Mouse (Mus musculus) lung, postnatal 14 days (tissue): ENCODE results near the gene Mmp7.

ENCODE experiments used
- DNase-seq: peaks from one replicate; pipeline ENCODE4 v3.0.0; 2021

The Mmp7 gene

DNA sequence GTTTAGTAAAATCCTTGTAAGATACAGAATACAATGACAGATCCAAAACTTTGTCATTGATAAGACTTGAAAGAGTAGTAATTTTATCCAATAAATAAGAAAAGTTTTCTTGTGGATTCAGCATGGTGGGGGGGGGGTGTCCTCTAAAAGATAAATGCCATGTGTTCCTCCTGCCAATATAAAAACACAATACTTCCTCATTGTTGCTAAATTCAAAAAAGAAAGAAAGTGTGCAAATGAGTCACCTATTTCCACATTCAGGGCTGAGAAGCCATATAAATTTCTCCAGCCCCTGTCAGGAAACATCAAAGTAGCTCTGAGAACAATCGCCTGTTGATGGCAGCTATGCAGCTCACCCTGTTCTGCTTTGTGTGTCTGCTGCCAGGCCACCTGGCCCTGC lies at the start of gene Mmp7:
Gene Mmp7 (plus strand): TSS at position 301 of the 400 bp plus-strand sequence.
- DNase-seq, result no peak

DNA sequence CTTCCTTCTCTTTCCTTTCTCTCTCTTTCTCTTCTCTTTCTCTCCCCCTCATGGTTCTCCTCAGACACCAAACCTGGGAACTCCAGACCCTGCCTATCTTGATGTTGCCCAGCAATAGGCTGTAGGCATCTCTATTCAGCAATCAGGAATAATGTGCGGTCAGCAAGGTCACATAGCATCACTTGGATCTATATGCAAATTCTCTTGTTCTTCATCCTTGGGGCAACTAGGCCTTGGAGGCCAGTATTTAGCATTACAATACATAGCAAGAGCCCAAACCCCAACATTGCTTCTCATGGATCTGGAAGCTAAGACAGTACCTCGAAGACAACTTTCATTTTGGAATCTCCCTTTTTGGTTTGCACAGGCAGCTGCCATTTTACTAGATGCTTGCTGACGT lies 44.0 kb upstream of the Mmp7 start:
- DNase-seq, result no peak

DNA sequence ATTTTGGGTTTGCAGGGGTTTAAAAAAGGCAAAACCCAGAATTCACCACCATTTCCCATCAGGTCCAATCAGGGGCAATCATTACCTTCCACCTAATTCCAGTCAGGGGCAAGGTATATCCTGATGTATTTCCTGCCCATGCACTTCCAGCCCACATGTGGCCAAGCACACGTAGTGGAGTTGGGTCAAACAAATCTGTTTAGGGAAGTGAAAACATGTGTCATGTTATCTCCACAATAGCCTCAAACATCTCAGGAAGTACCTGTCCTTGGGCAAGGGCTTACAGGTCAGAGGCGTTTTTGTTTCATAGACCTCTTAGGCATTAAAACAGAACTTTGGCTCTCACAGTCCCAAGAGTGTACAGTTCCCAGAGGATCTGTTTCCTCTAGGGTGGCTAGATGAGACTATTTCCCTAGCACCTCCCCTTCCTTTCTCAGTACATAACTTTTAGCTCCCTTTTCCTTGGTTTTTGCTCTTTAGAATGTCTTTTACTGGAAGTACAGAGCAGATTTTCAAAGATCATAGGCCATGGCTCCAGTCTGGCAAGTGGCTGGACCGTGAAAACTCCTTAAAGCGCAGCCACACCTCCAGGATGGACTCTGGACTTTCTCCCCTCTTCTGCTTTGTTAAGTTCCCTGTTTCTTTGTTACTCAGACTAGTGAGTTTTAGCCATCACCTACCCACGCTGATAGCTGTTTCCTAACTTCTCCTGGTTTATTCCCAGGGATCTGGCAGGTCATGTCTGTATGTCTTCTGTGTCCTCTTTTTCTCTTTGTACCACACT lies 41.3 kb upstream of the Mmp7 start:
- DNase-seq, result no peak

DNA sequence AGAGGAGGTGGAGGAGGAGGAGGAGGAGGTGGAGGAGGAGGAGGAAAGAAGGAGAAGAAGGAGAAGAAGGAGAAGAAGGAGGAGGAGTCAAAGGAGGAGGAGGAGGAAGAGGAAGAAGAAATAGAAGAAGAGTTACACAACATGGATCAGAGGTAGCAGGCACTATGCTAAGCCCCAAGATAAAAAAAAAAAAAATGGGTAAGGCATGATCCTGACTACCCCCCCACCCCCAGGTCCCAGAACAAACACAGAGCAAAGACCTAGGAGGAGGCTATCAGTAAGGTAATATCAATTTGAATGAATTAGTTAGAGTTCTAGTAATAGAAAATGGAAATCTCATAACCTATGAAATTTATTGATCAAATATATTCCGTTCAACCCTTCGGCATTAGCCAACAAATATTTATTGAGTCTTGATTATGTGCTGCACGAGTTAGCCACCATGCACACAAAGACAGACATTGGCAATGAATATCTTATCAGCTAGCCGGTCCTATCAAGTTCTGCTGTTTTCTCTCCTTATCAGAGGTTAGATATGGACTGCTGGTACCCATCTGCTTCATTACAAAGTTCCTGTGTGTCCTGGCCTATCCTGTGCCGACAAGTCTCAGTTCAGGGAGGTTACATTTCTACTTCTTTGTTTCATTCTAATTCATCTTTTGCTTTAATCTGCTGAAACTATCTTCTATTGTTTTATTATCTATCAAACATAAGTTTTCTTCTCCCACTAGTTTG lies 39.4 kb upstream of the Mmp7 start:
- DNase-seq, result no peak

DNA sequence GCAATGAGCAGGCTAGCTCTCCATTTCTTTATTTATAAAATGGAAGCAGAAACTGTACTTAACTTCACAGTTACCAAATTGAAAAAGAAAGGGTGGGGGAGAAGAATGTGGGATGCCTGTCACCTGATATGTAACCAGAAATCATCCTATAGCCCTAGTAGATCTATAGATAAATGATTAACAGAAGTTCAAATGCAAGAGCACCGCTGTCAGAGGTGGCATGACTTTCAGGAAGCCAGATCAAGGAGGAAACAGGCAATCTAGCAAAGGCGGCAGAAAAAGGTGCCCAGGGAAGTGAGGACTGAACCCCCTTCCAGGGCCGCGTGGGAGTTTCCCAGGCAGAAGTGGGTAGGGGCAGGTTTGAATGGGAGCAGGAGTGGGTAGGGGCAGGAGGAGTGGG lies 33.9 kb upstream of the Mmp7 start:
- DNase-seq, result no peak

DNA sequence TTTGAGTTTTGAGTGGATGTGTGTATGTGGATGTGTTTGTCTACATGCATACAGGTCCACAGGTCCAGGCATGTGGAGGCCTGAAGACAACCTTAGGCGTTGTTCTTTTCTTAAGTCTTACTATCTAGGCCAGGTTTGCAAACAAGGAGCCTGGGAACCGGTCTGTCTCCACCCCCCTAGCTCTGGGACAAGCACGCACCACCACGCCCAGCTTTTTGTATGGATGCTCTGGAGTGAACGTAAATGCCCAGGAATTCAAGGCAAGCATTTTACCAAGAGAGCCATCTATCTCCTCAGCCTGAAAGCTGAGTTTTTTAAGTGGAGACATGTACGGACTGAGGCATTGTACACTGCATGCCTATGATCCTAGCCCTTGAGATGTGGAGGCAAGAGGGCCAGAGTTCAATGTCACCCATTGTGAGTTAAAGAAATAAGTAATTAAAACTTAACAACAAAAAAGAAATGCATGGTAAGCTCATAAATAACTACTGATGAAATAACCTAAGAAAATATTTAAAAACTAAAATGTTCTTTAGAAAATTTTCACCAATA lies 32.3 kb upstream of the Mmp7 start:
- DNase-seq, result no peak

DNA sequence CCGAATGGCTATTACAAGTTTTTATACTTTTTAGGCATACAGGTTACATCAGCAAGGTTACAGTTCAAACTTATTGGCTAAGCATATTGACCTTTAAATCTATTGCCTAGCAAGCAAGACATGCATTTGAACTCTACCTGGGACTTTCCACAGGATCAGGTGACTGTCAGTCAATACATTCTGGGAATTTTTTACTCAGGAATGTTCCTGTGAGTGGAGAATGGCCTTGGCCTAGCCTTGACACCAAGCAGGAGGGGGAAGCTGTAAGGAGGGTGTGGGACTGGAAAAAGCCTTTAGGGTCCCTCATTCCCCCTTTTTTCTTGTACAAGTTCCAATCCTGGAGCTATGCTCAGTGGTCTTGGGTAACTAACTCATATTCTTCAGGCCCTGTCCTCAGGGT lies 30.5 kb upstream of the Mmp7 start:
- no peak for DNase-seq

DNA sequence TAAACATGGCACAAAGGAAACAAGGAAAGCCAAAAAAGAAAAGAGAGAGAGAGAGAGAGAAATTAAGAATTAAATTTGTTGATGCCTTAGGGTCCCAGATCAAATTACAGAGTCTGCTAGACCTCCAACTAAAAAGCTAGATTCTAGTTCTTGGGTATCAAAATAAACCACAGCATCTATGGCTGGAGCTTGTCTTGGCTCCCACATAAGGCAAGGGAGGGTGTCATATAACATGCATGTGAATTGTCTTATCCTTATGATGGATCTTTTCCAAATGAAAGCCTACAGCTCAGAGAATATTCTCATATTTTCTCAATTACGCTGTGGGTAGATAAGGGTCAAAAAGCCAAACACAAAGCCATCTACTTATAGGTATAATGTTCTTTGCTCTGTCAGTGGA lies 22.2 kb upstream of the Mmp7 start:
- no peak for DNase-seq

DNA sequence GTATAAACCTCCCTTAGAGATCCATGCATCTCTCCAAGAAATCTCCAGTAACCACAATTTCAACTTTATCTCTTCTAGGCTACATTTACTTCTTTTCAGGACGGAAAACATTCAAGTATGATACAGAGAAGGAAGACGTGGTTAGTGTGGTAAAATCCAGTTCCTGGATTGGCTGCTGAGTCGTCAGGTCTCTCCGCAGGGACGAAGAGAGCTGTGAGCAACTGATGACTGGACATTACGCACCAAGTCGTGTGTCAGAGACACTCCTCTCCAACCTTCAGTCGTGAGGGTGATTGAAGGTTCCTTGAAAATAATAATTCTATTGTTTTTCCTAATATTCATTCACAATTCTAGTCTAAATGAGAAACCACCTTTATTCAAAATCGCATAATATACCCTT lies 18.9 kb upstream of the Mmp7 start:
- DNase-seq, result no peak

DNA sequence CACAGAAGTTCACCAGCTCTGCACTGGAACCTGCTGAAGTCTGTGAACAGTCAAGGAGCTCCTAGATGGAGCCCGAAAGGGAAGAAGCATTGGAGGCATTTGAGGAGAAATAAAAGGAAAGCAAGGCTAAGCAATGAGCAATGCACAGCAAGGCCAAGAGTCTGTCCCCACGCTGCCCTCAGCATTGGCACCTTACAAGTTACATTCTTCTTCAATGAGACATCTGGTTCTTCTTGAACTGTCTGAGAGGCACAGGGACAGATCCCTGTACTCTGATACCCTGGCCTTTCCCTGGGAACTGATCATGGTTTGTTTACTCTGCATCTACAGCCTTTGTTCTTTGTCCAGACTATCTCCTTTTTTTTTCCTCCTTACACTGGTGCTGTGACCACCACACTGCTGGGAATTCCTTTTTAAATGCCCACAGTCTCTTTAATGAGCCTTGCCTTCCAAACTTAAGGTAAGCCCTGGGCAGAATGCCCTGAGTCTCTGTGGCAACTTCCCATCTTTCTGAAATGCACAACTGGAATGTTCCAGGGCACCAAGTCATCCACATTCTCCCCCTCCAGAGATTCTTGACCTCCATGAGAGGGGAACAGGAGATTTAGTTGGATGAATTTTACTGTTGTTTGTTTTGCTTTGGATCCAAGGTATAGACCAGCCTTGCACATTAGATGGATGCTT lies 13.6 kb upstream of the Mmp7 start:
- DNase-seq, result no peak

DNA sequence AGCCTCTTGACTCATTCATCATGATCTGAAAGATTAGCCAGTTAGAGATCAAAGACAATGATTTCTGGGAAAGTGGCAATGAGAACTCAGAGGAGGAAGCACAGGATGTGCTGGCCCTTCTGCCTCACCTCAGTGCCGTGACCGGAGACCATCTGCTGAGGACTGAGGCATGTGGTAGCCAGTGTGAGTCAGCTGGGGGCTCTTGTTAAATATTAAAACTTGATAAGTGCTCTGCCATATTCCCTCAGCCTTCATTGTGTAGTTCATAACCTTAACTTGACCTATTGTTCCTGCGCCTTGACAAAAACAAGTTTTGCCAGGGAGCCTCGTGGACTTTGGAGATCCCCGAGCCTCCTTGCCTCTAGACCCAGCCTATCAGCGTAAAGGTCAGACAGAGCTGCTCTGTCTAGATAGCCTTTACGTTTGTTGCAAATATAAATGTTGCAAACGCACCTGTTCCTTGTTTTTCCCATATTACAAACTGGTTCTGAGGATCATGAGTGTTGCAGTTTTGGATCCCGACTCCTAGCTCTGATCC lies 9.7 kb upstream of the Mmp7 start:
- no peak for DNase-seq

DNA sequence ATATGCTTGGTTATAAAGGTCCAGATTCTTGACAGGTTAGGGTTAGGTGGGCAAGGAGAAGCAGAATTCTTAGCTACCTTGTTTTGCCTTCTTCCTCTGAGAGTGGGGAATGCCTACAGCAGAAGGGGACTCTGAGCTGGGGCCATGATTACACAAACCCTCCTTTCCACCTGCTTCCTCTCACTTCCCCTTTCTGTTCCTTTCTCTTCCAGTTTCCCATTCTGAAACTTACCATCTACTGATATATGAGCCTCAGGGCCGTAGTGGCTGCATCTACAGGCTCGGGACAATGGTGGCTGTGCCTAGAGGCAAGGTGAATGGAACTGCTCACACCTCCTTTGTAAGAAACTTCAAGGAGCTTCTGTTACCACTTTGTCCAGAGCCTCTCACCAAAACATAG lies 5.9 kb upstream of the Mmp7 start:
- no peak for DNase-seq

DNA sequence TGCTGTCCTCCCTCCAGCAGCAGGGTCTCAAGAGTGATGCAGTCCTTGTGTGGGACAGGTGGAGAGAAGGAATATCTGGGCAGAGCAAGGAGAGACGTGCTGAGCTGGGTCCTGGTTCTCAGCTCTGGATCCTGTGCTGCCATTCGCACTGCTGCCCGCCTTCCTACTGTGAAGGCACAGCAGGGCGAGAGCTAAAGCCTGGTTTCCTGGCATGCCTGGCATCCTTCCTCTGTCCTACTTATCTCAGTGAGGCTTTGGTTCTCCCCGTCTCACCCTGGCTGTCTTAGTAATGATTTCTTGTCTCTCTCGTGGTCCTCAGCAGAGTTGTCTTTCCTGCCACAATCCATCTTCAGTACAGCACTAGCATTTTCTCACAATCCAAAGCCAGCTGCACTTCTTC lies 2.1 kb upstream of the Mmp7 start:
- no peak for DNase-seq

DNA sequence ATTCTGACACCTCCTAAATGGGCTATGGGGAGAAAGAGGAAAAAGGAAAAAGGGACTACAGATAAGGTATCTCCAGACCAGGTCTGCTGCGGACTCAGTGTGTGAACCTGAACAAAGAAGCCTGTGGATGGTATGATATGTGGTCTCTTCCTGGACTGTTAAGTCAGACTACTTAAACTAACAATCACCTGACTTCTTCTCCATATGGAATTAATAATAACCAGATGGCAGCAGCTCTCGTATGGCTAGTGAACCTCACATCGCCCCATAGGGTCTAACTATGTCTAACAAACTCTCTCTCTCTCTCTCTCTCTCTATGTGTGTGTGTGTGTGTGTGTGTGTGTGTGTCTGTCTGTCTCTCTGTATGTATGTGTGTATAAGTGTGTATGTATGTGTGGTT lies 2.1 kb downstream of the Mmp7 start:
- no peak for DNase-seq

DNA sequence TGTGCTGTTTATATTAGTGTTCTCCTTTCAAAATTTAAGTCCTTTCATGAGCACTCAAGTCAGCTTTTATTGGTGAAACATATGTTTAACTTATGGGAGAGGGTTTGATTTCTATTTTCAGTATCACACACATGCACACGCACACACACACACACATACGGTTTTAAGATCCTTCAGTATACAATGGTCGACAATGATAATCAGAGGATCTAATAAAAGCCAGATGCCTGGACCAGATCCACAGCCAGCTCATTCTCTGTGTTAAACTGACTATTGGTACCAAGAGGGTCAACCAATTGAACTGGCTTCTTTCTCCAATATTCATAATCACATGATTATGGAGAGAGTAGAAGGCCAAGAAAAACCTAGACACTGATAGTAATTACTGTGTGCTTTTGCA lies 3.8 kb downstream of the Mmp7 start:
- no peak for DNase-seq

DNA sequence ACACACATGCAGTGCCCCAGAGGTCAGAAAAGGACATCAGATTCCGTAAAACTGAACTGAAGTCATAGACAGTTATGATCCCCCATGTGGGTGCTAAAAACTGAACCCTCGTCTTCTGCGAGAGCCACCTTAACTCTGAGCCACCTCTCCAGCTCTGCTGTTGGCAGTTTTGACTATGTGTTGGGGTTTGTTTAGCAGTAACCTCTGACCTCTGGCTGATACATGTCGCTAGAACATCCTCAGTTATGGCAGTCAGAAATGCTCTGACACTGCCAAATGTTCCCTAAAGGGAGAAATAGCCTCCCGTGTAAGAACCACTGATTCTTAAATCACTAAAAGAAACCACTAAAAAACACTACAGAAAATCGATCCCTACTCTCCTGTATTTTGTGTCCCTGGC lies 16.8 kb downstream of the Mmp7 start:
- no peak for DNase-seq

DNA sequence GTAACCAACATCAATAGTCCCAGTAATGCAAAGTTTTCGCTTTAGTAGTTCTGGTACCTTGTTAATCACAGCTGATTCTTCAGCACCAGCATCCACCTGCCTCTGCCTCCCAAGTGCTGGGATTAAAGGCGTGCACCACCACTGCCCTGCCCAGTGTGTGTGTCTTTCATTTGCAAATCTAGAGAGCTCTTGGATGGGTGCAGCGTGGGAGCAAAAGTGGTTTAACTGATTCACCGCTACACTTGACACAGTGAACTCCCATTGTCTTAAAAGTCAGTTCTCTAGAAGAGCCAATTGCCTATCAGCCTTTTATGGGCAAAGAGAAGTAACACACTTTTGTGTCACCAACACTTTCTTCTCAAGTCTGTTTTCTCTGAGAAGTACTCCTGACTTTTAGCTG lies 19.3 kb downstream of the Mmp7 start:
- DNase-seq, result no peak

DNA sequence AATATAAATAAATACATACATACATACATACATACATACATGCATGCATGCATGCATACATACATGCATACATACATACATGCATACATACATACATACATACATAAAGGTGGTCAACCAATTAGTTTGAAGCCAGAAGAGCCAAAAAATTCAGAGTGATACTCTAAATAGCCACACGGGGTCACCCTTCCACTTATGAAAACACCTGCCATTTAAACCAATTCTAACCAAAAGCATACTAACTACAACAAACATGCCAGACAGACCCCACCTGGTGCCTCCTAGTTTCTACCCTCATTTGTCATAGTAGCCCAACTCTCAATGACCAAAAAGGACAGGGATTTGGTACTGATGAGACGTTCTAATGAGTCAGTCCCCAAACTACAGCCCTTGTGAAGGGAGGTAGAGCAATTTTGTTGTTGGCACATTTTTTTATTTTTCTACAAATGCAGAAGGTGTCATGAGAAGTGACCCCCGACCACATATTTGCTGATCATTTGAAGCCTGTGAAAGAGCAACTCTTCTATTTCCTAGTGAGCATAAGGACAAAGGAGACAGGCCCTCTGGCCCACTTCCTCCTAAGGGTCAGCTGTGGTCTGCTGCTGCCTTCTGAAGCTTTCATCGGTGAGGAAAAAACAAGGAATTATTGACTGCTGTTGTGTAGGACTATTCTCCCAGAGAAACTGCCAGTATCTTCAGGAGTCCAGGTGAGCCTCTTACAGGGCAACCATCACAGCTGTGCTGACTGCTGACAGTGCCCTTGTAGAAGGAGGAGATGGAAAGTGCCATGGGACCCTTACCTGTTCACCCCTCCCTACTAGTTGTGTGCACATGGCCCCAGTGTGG lies 22.4 kb downstream of the Mmp7 start:
- DNase-seq, result peak; percentile 51

DNA sequence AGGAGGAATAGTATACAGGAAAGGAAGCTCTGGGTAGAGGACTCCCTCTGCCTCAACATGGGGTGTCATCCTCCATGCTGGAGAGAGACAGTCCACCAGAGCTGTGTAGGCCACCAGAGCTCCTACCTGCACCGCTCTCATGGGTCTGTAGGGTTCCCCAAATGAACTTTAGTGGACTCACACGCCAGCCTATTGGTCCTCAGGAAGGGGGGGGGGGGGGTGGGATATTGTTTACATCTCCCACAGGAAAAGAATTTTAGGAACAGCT lies 23.0 kb downstream of the Mmp7 start:
- DNase-seq, result no peak

DNA sequence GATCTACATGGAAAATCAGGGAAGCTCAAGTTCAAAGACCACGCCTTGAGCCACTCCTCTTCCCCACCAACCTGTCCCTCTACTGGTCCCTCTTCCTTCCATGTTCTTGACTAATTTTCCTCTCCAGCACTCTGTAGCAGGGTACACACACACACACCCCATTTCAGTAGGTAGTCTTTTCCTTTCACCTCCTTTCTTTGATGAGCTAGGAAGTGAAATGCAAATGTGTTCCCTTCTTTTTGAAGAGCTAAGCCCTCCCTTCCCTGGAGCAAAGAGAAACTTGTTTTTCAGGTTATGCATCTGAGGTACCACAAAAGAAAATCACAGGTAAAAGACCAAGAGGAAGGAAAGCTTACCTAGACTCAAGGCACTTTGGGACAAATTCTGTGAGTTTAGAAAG lies 29.7 kb downstream of the Mmp7 start:
- no peak for DNase-seq

DNA sequence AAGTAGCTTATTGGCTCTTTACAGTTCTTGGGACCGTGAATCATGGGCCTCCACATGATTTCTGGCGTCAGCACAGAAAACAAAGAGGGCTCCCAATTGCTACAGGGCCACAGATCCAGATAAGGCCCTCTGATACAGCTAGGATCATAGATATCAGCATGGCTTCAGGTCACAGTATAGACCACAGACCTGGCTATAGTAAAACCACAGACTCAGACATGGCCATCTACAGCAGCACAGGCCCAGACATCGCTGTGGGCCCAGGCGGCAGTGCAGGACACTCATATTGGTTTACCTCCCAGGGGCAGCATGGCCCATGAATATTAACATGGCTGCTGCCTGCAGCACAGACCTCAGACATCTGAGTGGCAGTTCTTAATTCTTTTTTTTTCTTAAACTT lies 37.1 kb downstream of the Mmp7 start:
- DNase-seq, result no peak

DNA sequence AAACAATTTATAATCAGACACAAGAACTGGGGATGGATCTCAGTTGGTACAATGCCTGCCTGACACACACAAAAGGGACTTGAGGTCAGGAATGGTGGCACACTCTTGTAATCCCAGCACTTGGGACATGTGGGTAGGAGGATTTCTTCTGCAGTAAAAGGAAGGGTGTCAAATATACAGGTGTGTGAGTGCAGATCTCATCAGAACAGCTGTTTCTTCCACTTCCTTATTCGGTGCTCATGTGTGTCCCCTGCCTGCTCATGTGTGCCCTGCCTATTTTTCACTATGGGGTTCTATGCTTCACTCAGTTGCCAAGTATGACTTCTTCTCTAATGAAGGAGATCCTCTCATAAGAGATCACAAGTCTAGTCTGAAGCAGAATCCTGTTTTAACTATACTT lies 50.8 kb downstream of the Mmp7 start:
- DNase-seq, result no peak

DNA sequence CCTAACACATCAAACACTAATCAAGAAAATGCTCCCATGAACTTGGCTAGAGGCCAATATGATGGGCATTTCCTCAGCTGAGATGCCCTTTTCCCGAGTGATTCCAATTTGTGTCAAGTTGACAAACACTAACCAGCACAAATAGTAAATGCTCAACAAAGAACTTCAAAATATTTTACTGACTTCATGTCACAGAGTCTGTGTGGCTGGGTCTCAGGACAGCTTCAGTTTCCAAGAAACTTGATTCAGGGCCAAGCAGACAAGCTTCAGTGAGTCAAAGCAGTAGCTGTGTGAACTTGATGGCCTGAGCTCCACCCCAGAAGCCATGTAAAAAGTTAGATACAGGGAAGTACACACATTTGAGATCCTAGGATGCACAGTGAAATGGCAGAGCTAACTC lies 52.3 kb downstream of the Mmp7 start:
- DNase-seq, result no peak
